Mouse (Mus musculus) mature B cell (primary cell): Measurements from ENCODE around the gene Chst15.

Experiments
- in situ Hi-C: fragments of 300-500 bp; cut with MboI; formaldehyde crosslinking; loops from 2 replicates; pipeline ENCODE4 v1.14.3; 2019

Gene Chst15

DNA sequence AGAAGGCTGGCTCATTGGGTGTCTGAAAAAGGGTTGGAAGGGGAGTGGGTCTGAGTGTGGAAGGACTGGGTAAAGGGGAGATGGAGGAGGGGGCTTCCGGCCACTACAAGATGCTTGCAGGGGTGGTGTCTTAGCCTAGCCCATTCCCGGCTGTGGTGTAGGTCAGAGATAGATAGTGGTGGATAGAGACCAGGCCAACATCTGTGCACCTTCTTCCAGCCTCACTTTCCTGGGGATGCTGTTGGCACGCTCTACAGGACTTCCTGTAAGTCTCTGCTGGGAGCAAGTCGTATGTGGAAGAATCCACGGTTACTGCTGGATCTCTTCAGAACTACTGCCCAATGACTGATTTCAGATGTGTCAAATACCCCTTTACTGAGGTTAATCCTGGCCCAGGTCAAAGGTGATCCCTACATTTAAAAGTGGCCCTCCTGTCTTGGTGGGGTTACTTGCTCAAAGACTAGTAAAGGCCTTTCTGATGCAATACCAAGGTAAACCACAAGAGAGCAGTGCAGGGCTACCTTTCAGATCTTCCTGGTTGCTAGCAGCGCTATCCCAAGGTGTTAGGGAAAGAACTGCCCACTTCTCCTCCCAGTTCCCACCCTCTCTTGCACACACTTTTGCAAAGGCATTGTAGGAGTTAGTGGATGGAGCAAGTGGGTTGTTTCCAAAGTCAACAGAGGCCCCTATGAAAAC lies 90.5 kb downstream of the Chst15 start:
- in situ Hi-C loops, result loop anchor here (5.0 to 10.0 kb wide), 2 partner anchors 251 to 328 kb away; no protein-coding TSS in a partner anchor

GRCm38 (mm10) chr7:132223452-132224141 lies 93.4 kb downstream of the Chst15 start:
- in situ Hi-C loops, result loop anchor here (10.0 kb wide), 1 partner anchor 331 kb away; no protein-coding TSS in a partner anchor

GRCm38 (mm10) chr7:132214031-132214430 lies 103.0 kb downstream of the Chst15 start:
- in situ Hi-C loops, result no loop called here

DNA sequence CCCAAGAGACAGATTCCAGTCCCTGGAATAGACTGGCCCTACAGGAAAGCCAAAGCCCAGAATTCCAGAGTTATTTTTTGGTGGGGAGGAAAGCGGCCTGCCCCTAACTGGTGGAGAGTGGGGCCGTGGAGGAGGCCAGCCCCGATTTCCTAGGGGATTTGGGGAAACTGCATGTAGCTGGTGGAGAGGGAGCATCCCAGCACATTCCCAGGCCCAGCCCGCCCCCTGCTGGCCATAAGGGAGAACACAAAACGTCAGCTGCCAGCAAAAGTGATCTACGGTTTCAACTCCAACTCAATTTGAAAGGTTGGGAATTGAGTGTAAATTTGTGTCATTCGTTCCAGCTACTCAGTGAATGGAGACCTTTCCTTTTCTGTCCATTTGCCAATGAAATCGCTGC lies 103.6 kb downstream of the Chst15 start:
- in situ Hi-C loops, result no loop called here

DNA sequence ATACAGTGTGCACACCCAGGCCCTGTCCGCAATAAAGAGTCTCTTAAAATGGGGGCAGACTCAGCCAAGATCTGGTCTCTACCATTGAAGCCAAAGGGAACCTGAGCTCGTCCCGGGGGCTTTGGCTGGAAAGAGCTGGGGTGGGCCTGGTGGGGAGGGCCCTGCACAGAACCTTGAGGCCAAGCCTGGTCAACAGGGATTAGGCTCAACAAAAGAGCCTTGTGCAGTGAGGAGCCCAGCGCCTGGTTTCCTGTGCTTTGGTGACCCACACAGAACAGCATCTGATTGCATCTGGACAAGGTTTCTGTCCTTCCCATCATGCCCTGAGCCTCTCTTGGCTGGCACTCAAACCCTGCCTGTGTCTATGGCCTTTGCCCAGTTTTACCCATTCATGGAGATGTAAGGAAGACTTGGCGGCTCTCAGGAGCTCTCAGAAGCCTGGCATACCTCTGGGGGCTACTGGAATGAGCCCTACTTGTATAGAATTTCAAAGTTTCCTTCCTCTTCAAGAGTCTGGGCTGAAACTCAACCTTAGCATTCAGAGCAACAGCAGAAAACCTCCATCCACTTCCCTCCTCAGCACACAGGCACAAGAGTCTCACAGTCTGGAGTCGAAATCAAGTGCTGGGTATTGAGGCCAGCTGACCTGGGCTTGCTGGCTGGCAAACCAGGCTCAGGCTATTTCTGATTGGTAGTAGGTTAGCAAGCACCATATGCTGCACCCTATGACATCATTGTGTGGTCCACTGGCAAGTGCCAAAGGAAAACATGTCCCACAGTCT lies 104.9 kb downstream of the Chst15 start:
- in situ Hi-C loops, result no loop called here

GRCm38 (mm10) chr7:132210616-132211015 lies 106.4 kb downstream of the Chst15 start:
- in situ Hi-C loops, result no loop called here

DNA sequence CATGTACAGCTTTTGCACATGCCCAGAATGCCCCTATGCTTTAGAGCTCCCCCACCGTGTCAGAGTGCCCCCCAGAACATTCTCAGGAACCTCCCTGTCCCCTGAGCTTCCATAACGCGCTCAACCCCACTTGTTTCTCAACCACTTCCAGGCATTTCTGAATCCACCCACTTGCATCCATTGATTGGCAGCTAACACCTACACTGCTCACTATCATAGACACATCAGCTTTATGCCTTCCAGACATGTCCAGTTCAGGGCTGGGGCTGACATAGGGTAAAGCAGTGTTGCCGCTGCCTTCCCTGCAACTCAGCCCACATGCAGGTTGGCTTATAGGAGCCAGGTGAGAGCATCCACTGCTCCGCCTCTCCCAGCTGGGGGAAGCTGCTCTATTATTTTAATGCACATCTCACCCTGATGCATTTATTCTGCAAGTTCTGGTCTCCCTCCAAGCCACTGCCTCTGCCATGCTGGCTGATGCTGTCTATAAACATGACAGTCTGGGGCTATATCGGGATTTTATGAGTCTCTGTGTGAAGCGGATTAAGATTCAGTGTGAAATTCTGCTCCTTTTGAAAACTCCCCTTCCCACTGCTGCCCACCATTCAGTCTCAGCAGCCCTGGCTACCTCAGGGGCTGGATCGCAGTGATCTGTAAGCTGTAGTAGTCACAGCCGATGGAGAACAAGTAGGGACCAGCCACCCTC lies 107.9 kb downstream of the Chst15 start:
- in situ Hi-C loops, result no loop called here

- in situ Hi-C loops, result no loop called here
These were observed 112.9 kb downstream of the Chst15 start for GRCm38 (mm10) chr7:132204073-132204612.

DNA sequence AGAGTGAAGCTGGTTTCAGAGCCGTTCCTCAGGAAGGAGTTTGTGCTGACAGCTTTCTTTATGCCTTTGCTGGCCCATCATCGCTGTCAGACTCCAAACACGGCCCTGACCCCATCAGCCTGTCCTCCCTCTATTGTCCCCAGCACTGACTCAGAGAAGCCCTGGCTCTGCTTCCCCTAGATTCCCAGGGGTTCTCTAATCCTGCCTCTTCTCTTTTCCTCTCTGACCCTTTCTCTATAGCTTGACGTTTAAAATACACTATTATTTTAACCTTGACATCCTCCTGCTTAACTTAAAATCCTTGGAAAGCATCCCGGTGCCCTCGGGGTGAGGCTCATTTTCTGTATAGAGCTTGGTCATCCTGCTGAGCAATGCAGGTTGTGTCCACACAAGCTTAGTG lies 117.3 kb downstream of the Chst15 start:
- in situ Hi-C loops, result no loop called here

DNA sequence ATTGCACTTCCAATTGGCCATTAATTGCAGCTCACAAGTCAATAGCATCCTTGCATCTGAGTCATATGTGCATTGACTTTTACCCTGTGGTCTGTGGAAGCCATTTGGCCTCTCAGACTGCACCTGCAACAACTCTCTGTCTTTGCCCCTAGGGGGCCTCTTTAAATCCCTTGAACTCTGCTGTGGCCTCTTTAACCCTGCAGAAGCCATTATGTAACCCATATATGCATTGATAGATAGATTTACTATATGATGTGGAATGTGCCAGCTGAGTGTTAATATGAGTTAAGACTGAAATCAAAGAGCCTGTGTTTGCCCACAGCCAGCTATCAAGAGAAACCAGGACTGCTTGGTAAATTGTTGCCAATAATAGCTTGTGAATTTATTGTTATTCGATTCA lies 118.2 kb downstream of the Chst15 start:
- in situ Hi-C loops, result no loop called here

- in situ Hi-C loops, result no loop called here
These were observed 119.1 kb downstream of the Chst15 start for GRCm38 (mm10) chr7:132197817-132198475.

DNA sequence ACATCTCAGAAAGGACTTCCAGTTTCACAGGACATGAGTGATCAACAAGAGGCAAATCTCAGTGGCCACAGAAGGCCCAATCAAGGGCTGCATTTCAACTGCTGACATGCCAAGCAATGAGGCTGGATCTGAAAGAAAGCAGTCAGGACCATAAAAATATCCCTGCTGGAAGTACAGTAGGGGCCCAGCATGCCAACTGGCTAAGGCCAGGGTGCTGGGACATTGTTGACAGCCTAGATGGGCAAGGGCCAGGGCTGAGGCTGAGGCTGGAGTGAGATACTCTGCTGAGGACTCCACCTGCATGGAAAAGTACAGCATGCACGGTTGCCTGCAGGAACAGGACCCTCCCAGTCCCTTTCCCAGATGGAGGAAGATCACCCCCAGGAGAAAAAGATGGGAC lies 120.4 kb downstream of the Chst15 start:
- in situ Hi-C loops, result no loop called here

GRCm38 (mm10) chr7:132193606-132194005 lies 123.4 kb downstream of the Chst15 start:
- in situ Hi-C loops, result no loop called here

DNA sequence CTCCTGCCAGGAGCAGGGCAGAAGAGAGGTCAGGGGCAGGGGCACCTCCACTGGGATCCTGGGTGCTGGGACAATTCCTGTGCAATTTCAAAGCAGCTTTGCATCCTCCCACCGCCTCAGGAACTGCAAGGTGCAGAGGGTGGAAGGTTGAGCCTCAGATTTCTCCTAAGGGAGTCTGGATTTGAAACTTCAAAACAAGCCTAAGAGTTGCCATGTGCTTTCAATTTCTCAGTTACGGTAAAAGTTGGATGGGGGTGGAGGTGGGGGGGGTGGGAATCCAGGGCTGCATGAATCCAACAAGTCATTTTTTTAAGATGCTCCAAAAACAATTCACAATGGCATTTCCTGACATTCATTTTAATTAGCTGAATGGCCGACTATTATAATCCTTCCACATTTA lies 129.6 kb downstream of the Chst15 start:
- in situ Hi-C loops, result no loop called here
